Mouse (Mus musculus) ES-Bruce4 (cell line): Measurements from ENCODE around the gene Hoxd8.

Source experiments
- CTCF ChIP-seq: IDR thresholded peaks from one replicate; pipeline ENCODE4 v1.8.1; 2011; ENCODE audit warnings: low read depth, low read length
- EP300 ChIP-seq: IDR thresholded peaks from 2 replicates; pipeline ENCODE4 v1.6.1; 2011; ENCODE audit warnings: low read depth, low read length; ENCODE audit not compliant: insufficient read depth
- POLR2A ChIP-seq: IDR thresholded peaks from one replicate; pipeline ENCODE4 v1.8.1; 2011; ENCODE audit warnings: low read length; ENCODE audit not compliant: insufficient read depth

DNA sequence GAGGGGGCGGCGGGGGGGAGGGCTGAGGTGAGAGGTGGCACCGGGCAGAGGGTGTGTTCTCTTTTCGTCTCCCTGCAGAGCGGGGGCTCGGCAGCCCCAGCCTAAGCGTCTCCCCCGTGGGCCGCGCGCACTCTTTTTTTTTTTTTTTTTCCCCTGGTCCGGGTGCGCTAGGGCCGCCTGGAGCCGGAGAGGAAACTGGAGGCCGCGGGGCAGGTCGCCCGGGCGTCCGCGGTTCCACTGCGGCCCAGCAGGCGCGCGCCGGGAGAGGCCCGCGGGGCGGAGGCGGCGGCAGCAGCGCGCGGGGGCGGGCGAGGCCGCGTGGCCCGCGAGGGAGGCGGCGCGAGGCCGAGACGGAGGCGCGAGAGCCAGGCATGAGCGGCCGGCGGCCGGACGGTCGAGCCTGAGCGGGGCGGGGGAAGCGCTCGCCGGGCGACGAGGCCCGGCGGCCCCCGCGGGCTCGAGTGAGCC, 618 bp downstream of the Hoxd8 start:
- TF ChIP-seq POLR2A (no peak), CTCF (no peak), EP300 (no peak)
